Mouse (Mus musculus): ENCODE results near the gene Cep152. TPM values are rescaled to one million over a fixed set of nuclear protein-coding genes. Genes with fewer than 3 reads are reported as not detected.

The Cep152 gene
- polyA plus RNA-seq, 1 experiment from 2014 or later: 7.0 TPM

DNA sequence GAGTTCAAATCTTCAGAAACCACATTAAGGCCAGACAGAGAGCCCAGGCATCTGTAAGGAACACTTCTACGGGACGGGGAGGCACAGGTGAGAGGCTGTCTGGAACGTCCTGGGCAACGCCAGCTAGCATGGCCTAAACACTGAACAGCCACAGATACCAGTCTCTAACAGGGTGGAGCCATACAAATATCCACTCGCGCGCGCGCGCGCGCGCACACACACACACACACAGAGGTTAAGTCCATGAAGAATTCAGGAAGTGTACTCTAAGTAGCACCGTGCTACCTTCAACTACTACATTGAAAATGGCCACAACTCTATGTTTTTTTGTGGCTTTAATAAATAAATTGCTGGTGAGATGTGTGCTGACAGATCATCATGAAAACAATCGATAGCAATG is 1.7 kb downstream of the Cep152 start:
- Histone ChIP-seq H3K36me3 (ENCODE audit: control insufficient read depth, insufficient read depth, low read length) (peaks cover 15% of the 10 kb centered on the region), H3K4me2 (replicated peaks; ENCODE audit: low read depth, low read length) (peak overlapping the region; percentile 74; the same call in 1 of the 2 replicates), H3K27ac (ENCODE audit: low read length) (no peak overlapping the region), H3K9me3 (ENCODE audit: control insufficient read depth, low read depth, low read length) (no peaks in the 10 kb centered on the region), H3K9ac (replicated peaks; ENCODE audit: low read depth, low read length) (no peak overlapping the region), H3K4me3 (ENCODE audit: low read depth, low read length) (no peak overlapping the region), H3K4me1 (ENCODE audit: control insufficient read depth, insufficient read depth, low read length) (peaks cover 12% of the 10 kb centered on the region; the same call in 1 of the 2 replicates), H3K27me3 (ENCODE audit: control insufficient read depth, insufficient read depth, low read length) (no peaks in the 10 kb centered on the region)
- WGBS: 90% methylated on average over 15 of the region's 15 CpGs
- ATAC-seq (ENCODE audit: insufficient number of reproducible peaks, insufficient read depth, low FRiP score, low read depth): no peak

- Histone ChIP-seq H3K27ac (ENCODE audit: low read length) (no peak overlapping the region), H3K4me1 (ENCODE audit: control insufficient read depth, insufficient read depth, low read length) (peaks cover 12% of the 10 kb centered on the region; the same call in 1 of the 2 replicates)
These were observed 4.6 kb downstream of the Cep152 start for GRCm38 (mm10) chr2:125620213-125620907.

DNA sequence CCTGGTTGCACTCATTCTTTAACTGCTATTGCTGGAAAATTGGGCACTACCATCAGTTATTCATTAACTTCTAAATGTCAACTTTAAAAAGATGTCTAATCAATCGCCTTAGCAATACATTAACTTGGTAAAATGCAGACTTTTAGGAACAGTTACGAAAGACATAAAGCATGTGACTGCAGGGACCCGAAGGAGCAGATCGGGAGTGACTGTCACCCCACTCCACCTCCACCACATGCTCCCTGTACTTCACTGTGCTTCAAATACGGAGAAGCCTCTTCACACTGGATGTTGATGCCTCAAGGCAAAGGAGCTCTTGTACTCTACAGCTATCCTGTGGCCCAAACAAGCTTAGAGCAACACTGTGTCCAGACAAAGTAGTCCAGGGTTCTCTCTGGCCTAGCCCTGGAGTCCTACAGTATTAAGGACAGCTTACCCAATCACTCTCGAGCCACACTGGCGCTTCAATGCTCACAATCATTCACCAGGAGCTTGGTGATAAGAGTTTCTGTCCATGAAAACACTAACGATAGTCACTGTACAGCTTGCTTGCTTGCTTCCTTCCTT is 9.0 kb downstream of the Cep152 start:
- no peak overlapping the region for H3K4me3 ChIP-seq (ENCODE audit: low read depth, low read length)
- no peak overlapping the region for H3K4me2 ChIP-seq (replicated peaks; ENCODE audit: low read depth, low read length)
- 68% methylated on average over 8 of the region's 8 CpGs for WGBS
- H3K4me1 ChIP-seq (ENCODE audit: control insufficient read depth, insufficient read depth, low read length): no peaks in the 10 kb centered on the region
- no peak overlapping the region for H3K9ac ChIP-seq (replicated peaks; ENCODE audit: low read depth, low read length)
- H3K36me3 ChIP-seq (ENCODE audit: control insufficient read depth, insufficient read depth, low read length): peaks cover 32% of the 10 kb centered on the region
- ATAC-seq (ENCODE audit: insufficient number of reproducible peaks, insufficient read depth, low FRiP score, low read depth): no peak
- no peak overlapping the region for H3K27ac ChIP-seq (ENCODE audit: low read length)
- H3K27me3 ChIP-seq (ENCODE audit: control insufficient read depth, insufficient read depth, low read length): no peaks in the 10 kb centered on the region
- H3K9me3 ChIP-seq (ENCODE audit: control insufficient read depth, low read depth, low read length): no peaks in the 10 kb centered on the region

More at GRCm38 (mm10) chr2:125620213-125620907, 4.6 kb downstream of the Cep152 start:
- peaks cover 17% of the 10 kb centered on the region for H3K36me3 ChIP-seq (ENCODE audit: control insufficient read depth, insufficient read depth, low read length)
- no peak overlapping the region for H3K4me3 ChIP-seq (ENCODE audit: low read depth, low read length)
- no peak overlapping the region for H3K4me2 ChIP-seq (replicated peaks; ENCODE audit: low read depth, low read length)
- H3K9ac ChIP-seq (replicated peaks; ENCODE audit: low read depth, low read length): no peak overlapping the region
- ATAC-seq (ENCODE audit: insufficient number of reproducible peaks, insufficient read depth, low FRiP score, low read depth): no peak
- WGBS: 54% methylated on average over 25 of the region's 25 CpGs
- H3K27me3 ChIP-seq (ENCODE audit: control insufficient read depth, insufficient read depth, low read length): no peaks in the 10 kb centered on the region
- H3K9me3 ChIP-seq (ENCODE audit: control insufficient read depth, low read depth, low read length): no peaks in the 10 kb centered on the region

DNA sequence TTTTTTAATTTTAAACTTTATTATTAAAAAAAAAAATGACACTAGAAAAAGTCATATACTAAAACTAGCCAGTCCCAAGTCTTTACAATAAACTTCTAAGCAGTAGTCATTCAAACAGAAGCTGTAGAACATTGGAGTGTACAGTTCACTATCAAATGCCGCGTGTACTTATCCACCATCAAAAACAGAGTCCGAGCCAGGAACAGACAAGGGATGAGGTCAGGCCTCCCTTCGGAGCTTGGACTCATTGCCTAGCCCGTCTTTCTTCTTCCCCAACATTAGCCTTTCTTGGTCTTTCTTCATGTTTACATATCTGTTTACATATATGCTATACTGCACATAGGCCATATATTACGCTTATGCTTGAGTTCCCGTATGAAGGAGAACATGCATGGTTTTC is 9.5 kb downstream of the Cep152 start:
- no peak overlapping the region for H3K4me2 ChIP-seq (replicated peaks; ENCODE audit: low read depth, low read length)
- H3K27ac ChIP-seq (ENCODE audit: low read length): no peak overlapping the region
- no peaks in the 10 kb centered on the region for H3K27me3 ChIP-seq (ENCODE audit: control insufficient read depth, insufficient read depth, low read length)
- peaks cover 35% of the 10 kb centered on the region for H3K36me3 ChIP-seq (ENCODE audit: control insufficient read depth, insufficient read depth, low read length)
- 89% methylated on average over 7 of the region's 7 CpGs for WGBS
- H3K4me3 ChIP-seq (ENCODE audit: low read depth, low read length): no peak overlapping the region
- no peak overlapping the region for H3K9ac ChIP-seq (replicated peaks; ENCODE audit: low read depth, low read length)
- H3K9me3 ChIP-seq (ENCODE audit: control insufficient read depth, low read depth, low read length): no peaks in the 10 kb centered on the region
- H3K4me1 ChIP-seq (ENCODE audit: control insufficient read depth, insufficient read depth, low read length): no peaks in the 10 kb centered on the region
- no peak for ATAC-seq (ENCODE audit: insufficient number of reproducible peaks, insufficient read depth, low FRiP score, low read depth)

DNA sequence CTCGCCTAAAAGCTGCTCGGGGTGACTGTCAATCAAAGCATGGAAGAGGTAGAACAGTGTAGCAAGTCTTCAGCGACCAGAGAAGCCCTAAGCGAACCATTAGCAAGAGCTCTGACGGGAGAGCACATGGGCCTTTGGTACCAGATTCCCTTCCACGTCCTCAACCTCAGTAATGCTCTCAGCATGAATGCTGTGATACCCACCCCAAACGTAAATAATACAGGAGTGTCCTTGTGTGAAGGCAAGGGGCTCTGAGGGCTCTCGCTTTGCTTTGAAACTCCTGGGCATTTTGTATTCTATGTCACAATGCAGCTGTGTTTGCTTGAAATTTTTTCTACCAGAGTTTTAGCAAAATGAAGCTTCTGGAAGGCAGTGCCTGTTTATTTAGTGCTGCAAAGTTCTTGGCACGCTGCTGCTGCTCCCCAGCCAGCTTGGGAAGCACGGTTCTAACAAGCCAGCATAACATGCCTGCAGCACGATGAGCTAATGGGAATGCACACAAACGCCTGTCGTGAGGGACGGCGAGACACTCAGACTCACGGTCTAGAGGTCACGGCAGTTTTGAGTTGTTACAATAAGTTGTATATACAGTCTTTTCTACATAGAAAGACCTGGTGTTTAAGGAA is 18.6 kb downstream of the Cep152 start:
- 0 out of 2 replicates have a peak overlapping the region, but pooled peaks have one; percentile 15 for H3K27ac ChIP-seq (ENCODE audit: low read length)
- H3K36me3 ChIP-seq (ENCODE audit: control insufficient read depth, insufficient read depth, low read length): peaks cover 27% of the 10 kb centered on the region
- ATAC-seq (ENCODE audit: insufficient number of reproducible peaks, insufficient read depth, low FRiP score, low read depth): no peak
- H3K9me3 ChIP-seq (ENCODE audit: control insufficient read depth, low read depth, low read length): no peaks in the 10 kb centered on the region
- no peaks in the 10 kb centered on the region for H3K27me3 ChIP-seq (ENCODE audit: control insufficient read depth, insufficient read depth, low read length)
- H3K4me3 ChIP-seq (ENCODE audit: low read depth, low read length): no peak overlapping the region
- no peaks in the 10 kb centered on the region for H3K4me1 ChIP-seq (ENCODE audit: control insufficient read depth, insufficient read depth, low read length)
- H3K9ac ChIP-seq (replicated peaks; ENCODE audit: low read depth, low read length): no peak overlapping the region
- H3K4me2 ChIP-seq (replicated peaks; ENCODE audit: low read depth, low read length): no peak overlapping the region
- WGBS: 62% methylated on average over 17 of the region's 17 CpGs

GRCm38 (mm10) chr2:125604646-125605045 is 20.3 kb downstream of the Cep152 start:
- Histone ChIP-seq H3K27me3 (ENCODE audit: control insufficient read depth, insufficient read depth, low read length) (no peaks in the 10 kb centered on the region), H3K9me3 (ENCODE audit: control insufficient read depth, low read depth, low read length) (no peaks in the 10 kb centered on the region), H3K9ac (replicated peaks; ENCODE audit: low read depth, low read length) (no peak overlapping the region), H3K4me1 (ENCODE audit: control insufficient read depth, insufficient read depth, low read length) (no peaks in the 10 kb centered on the region), H3K4me3 (ENCODE audit: low read depth, low read length) (no peak overlapping the region), H3K27ac (ENCODE audit: low read length) (no peak overlapping the region), H3K4me2 (replicated peaks; ENCODE audit: low read depth, low read length) (no peak overlapping the region), H3K36me3 (ENCODE audit: control insufficient read depth, insufficient read depth, low read length) (peaks cover 35% of the 10 kb centered on the region)
- no peak for ATAC-seq (ENCODE audit: insufficient number of reproducible peaks, insufficient read depth, low FRiP score, low read depth)
- 49% methylated on average over 7 of the region's 7 CpGs for WGBS

DNA sequence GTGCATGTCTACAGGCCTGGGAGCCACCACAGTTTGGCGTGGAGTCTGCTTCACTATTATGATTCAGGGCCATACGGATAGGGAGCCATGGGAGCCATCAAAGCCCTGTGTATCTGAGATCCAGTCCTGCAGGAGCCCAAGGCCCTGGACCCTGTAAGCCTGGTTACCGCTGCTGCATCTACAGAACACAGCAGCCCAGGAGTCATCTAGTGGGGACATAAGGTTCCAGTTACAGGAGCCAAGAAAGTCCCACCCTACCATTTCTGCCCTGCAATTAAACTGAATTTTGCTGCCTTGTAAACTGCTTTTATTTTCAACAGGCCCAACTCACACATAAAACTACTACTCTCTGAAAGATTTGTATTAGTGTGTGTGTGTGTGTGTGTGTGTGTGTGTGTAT is 21.9 kb downstream of the Cep152 start:
- Histone ChIP-seq H3K9me3 (ENCODE audit: control insufficient read depth, low read depth, low read length) (no peaks in the 10 kb centered on the region), H3K27me3 (ENCODE audit: control insufficient read depth, insufficient read depth, low read length) (no peaks in the 10 kb centered on the region), H3K4me2 (replicated peaks; ENCODE audit: low read depth, low read length) (no peak overlapping the region), H3K4me3 (ENCODE audit: low read depth, low read length) (no peak overlapping the region), H3K9ac (replicated peaks; ENCODE audit: low read depth, low read length) (no peak overlapping the region), H3K36me3 (ENCODE audit: control insufficient read depth, insufficient read depth, low read length) (peaks cover 35% of the 10 kb centered on the region), H3K27ac (ENCODE audit: low read length) (no peak overlapping the region), H3K4me1 (ENCODE audit: control insufficient read depth, insufficient read depth, low read length) (no peaks in the 10 kb centered on the region)
- ATAC-seq (ENCODE audit: insufficient number of reproducible peaks, insufficient read depth, low FRiP score, low read depth): no peak
- 95% methylated on average over 3 of the region's 3 CpGs for WGBS

- no peaks in the 10 kb centered on the region for H3K27me3 ChIP-seq (ENCODE audit: control insufficient read depth, insufficient read depth, low read length)
- H3K4me2 ChIP-seq (replicated peaks; ENCODE audit: low read depth, low read length): no peak overlapping the region
- no peaks in the 10 kb centered on the region for H3K4me1 ChIP-seq (ENCODE audit: control insufficient read depth, insufficient read depth, low read length)
- H3K9me3 ChIP-seq (ENCODE audit: control insufficient read depth, low read depth, low read length): no peaks in the 10 kb centered on the region
- H3K36me3 ChIP-seq (ENCODE audit: control insufficient read depth, insufficient read depth, low read length): peaks cover 34% of the 10 kb centered on the region
- ATAC-seq (ENCODE audit: insufficient number of reproducible peaks, insufficient read depth, low FRiP score, low read depth): no peak
- no peak overlapping the region for H3K4me3 ChIP-seq (ENCODE audit: low read depth, low read length)
- H3K9ac ChIP-seq (replicated peaks; ENCODE audit: low read depth, low read length): no peak overlapping the region
- 83% methylated on average over 4 of the region's 4 CpGs for WGBS
- H3K27ac ChIP-seq (ENCODE audit: low read length): no peak overlapping the region
These were observed 26.0 kb downstream of the Cep152 start for GRCm38 (mm10) chr2:125598958-125599357.

All from stomach, embryonic 14.5 days (tissue).